Mouse (Mus musculus): Measurements from ENCODE around the gene Chmp5.

- TF ChIP-seq POLR2A (IDR thresholded peaks at IDR 0.05; ENCODE audit: insufficient read depth, low read depth, low read length) (no peak), CTCF (IDR thresholded peaks at IDR 0.05) (no peak)
Measured at GRCm38 (mm10) chr4:40919785-40920184, 28.4 kb upstream of the Chmp5 start, which contains the start of gene Spink4.

Data from heart, adult 2 months (tissue).